Comparison of ENCODE assay signal across 8 mouse cellular contexts in genomic region chr6:127541617-127542374, GRCm38 (mm10). TPM values are rescaled to one million over a fixed set of nuclear protein-coding genes. Genes with fewer than 3 reads are reported as not detected.
A peak's percentile ranks its signal among the peaks of the same experiment; 100 is the strongest.
DNase-seq lines count a peak whose midpoint lies in the region; ATAC-seq lines count a peak whose summit lies in the region.

No protein-coding gene starts in this region.

- no peaks in the 10 kb centered on the region for H3K36me3 ChIP-seq in embryonic facial prominence, embryonic 11.5 days (replicated peaks; ENCODE audit: control insufficient read depth, insufficient read depth, low read depth, low read length)

- H3K9ac ChIP-seq in embryonic facial prominence, embryonic 11.5 days (replicated peaks; ENCODE audit: low read length), result no peak overlapping the region

- no peaks in the 10 kb centered on the region for H3K4me1 ChIP-seq in embryonic facial prominence, embryonic 11.5 days (ENCODE audit: control insufficient read depth, insufficient read depth, low read length)

- H3K4me3 ChIP-seq in embryonic facial prominence, embryonic 11.5 days (ENCODE audit: low read depth, low read length), result no peak overlapping the region

- ATAC-seq in embryonic facial prominence, embryonic 11.5 days (replicated peaks; ENCODE audit: insufficient number of reproducible peaks, low FRiP score, low TSS enrichment, low read depth), result no peak
- peak; percentile 73 for ATAC-seq in megakaryocyte, adult 5-6 weeks (ENCODE audit: poor library complexity, severe bottlenecking)

- WGBS in embryonic facial prominence, embryonic 11.5 days, result 36% methylated on average over 18 of the region's 18 CpGs

- no peak overlapping the region for H3K4me2 ChIP-seq in embryonic facial prominence, embryonic 11.5 days (ENCODE audit: low read depth, low read length)

- H3K9me3 ChIP-seq in embryonic facial prominence, embryonic 11.5 days (replicated peaks; ENCODE audit: control insufficient read depth, low read length), result no peaks in the 10 kb centered on the region

- H3K27me3 ChIP-seq in embryonic facial prominence, embryonic 11.5 days (ENCODE audit: control insufficient read depth, insufficient read depth, low read length), result no peaks in the 10 kb centered on the region

- H3K27ac ChIP-seq in embryonic facial prominence, embryonic 11.5 days (replicated peaks; ENCODE audit: low read depth, low read length), result no peak overlapping the region

- peak; percentile 43 for DNase-seq in gastrocnemius, adult 18-20 months (ENCODE audit: low spot score)
- DNase-seq in gastrocnemius, adult 8-10 months (ENCODE audit: low spot score in 2 of 2), result no peak
- peak; percentile 62 for DNase-seq in adrenal gland, postnatal 14 days
- peak; percentile 89 for DNase-seq in embryonic facial prominence, embryonic 11.5 days (ENCODE audit: low spot score)
- peak; percentile 68 for DNase-seq in heart, postnatal 4 days
- DNase-seq in layer of hippocampus, adult 18-20 months (ENCODE audit: low spot score in 2 of 2), result peak; percentile 51 to 86
- DNase-seq in right cerebral cortex, postnatal 36 days (ENCODE audit: low spot score in 2 of 2), result peak; percentile 22 to 65

RNA-seq across cellular contexts. Expression of gene Cracr2a, which starts 19.3 kb away (rescaled TPM):
- under 1 TPM; 0.12 to 0.27 TPM for total RNA-seq in gastrocnemius, adult 18-20 months (2021)
- under 1 TPM; 0.10 to 0.38 (median 0.22) TPM for total RNA-seq in gastrocnemius, adult 8-10 months (2022)
- 1.0 and 3.6 TPM in 2 replicates for total RNA-seq in adrenal gland, postnatal 14 days (2021)
- 0.46 and 0.79 TPM in 2 replicates for polyA plus RNA-seq in embryonic facial prominence, embryonic 11.5 days (2014; fragmentation: Nextera tagmentation; extraction: Ambion mirVana)
- 1 to 10 TPM; 1.8 to 3.0 TPM for total RNA-seq in heart, postnatal 4 days (2021)
- total RNA-seq in layer of hippocampus, adult 18-20 months (2021), result 1 to 10 TPM; 1.5 to 3.0 TPM
- total RNA-seq in megakaryocyte, adult 5-6 weeks (2015), result 6.2 and 7.6 TPM in 2 replicates
- total RNA-seq in megakaryocyte, adult 5-6 weeks (2017), result 8.0 and 12.6 TPM in 2 replicates

Comparison
In these comparisons a context has a peak if more than half of its experiments do, and no peak if none do; other contexts are left out.
1. DNase-seq: peak in gastrocnemius, adult 18-20 months (single experiment), adrenal gland, postnatal 14 days (single experiment), embryonic facial prominence, embryonic 11.5 days (single experiment), heart, postnatal 4 days (single experiment), layer of hippocampus, adult 18-20 months (2 of 2) and right cerebral cortex, postnatal 36 days (2 of 2); none in gastrocnemius, adult 8-10 months (0 of 2).